Mouse (Mus musculus) lung, postnatal 0 days (tissue): Measurements from ENCODE around the gene Cldn3.

Source experiments
- CTCF ChIP-seq: IDR thresholded peaks from 2 replicates; pipeline ENCODE4 v1.5.1; 2016; ENCODE audit warnings: antibody characterized with exemption, mild to moderate bottlenecking
- EP300 ChIP-seq: IDR thresholded peaks from 2 replicates; pipeline ENCODE4 v1.6.1; 2016; ENCODE audit warnings: antibody characterized with exemption, mild to moderate bottlenecking, control low read depth

DNA sequence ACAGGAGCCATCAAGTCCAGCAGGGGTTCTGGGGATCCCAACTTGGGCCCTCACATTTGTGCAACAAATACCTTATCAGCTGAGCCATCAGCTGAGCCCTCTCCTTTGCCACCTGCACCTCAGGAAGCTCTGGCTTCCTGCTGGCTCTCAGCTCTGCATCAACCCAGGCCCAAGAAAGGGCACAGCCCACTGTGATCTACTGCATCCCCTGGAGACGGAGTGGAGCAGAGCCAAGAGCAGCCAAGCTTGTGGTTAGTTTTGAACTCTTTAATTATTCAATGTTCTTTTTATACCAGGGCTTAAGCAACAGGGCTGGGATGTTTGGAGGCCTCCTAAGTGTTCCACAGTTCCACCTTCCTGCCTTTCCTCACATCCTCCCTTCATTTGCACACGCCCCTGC, 25.6 kb upstream of the Cldn3 start:
- TF ChIP-seq EP300 (no peak), CTCF (no peak)
